Mouse (Mus musculus) kidney, embryonic 16.5 days (tissue): ENCODE results near the gene A2ml1. TPM values are rescaled to one million over a fixed set of nuclear protein-coding genes. Genes with fewer than 3 reads are reported as not detected.

Experiments
- ATAC-seq: fragments of 200-750 bp; cut with Nextera tagmentation; 2 replicates; pipeline ENCODE4 v1.8.0; 2017; ENCODE audit warnings: moderate TSS enrichment; ENCODE audit not compliant: low FRiP score, low TSS enrichment
- H3K27ac ChIP-seq: fragments of 300-500 bp; sonication (generic); 2 replicates; pipeline ENCODE4 v1.5.1; 2014; ENCODE audit warnings: low read length
- H3K27me3 ChIP-seq: fragments of 300-500 bp; sonication (generic); 2 replicates; pipeline ENCODE4 v1.6.1; 2014; ENCODE audit warnings: low read length, control low read depth, mixed read lengths; ENCODE audit not compliant: insufficient read depth
- H3K36me3 ChIP-seq: fragments of 300-500 bp; sonication (generic); 2 replicates; pipeline ENCODE4 v1.6.1; 2014; ENCODE audit warnings: low read length, control low read depth, mixed read lengths; ENCODE audit not compliant: insufficient read depth
- H3K4me1 ChIP-seq: fragments of 300-500 bp; sonication (generic); 2 replicates; pipeline ENCODE4 v1.6.1; 2014; ENCODE audit warnings: low read length, control low read depth, mixed read lengths; ENCODE audit not compliant: insufficient read depth
- H3K4me2 ChIP-seq: fragments of 300-500 bp; sonication (generic); replicated peaks from 2 replicates; pipeline ENCODE4 v1.6.1; 2014; ENCODE audit warnings: low read depth, low read length
- H3K4me3 ChIP-seq: fragments of 300-500 bp; sonication (generic); 2 replicates; pipeline ENCODE4 v1.5.1; 2014; ENCODE audit warnings: mild to moderate bottlenecking, low read length
- H3K9ac ChIP-seq: fragments of 300-500 bp; sonication (generic); replicated peaks from 2 replicates; pipeline ENCODE4 v1.6.1; 2014; ENCODE audit warnings: low read length
- H3K9me3 ChIP-seq: fragments of 300-500 bp; sonication (generic); 2 replicates; pipeline ENCODE4 v1.6.1; 2016; ENCODE audit warnings: low read length, control low read depth
- WGBS: fragments of 180-500 bp; shearing (Covaris S2); extraction: QIAGEN DNeasy Blood & Tissue Kit; methylation state at CpG from one replicate; pipeline ENCODE4 v1.1.7; 2014; 5-methylcytosine and 5-hydroxymethylcytosine counted together
- polyA plus RNA-seq: library from polyadenylated mRNA; unstranded; fragments of >200 nt; fragmentation: Nextera tagmentation; extraction: Ambion mirVana; gene quantifications from 2 replicates; pipeline ENCODE4 v1.2.1, GENCODE M21; 2015

The A2ml1 gene
- polyA plus RNA-seq, 1 experiment from 2014 or later: 0.26 TPM

GRCm38 (mm10) chr6:128526601-128527000 lies 54.8 kb downstream of the A2ml1 start, which contains the start of gene Pzp:
TSS of gene Pzp (minus strand) at chr6:128526720.
- Histone ChIP-seq H3K36me3 (no peaks in the 10 kb centered on the region), H3K4me1 (no peaks in the 10 kb centered on the region), H3K4me2 (no peak within 1 kb of the TSS), H3K9me3 (no peaks in the 10 kb centered on the region), H3K27ac (no peak within 1 kb of the TSS), H3K9ac (no peak within 1 kb of the TSS), H3K4me3 (no peak within 1 kb of the TSS), H3K27me3 (no peaks in the 10 kb centered on the region)
- no peak for ATAC-seq
- 77% methylated on average over 4 of the region's 4 CpGs for WGBS

GRCm38 (mm10) chr6:128525801-128526200 lies 55.6 kb downstream of the A2ml1 start:
- no peak overlapping the region for H3K4me3 ChIP-seq
- H3K27me3 ChIP-seq: no peaks in the 10 kb centered on the region
- H3K9ac ChIP-seq: no peak overlapping the region
- H3K27ac ChIP-seq: no peak overlapping the region
- H3K4me1 ChIP-seq: no peaks in the 10 kb centered on the region
- ATAC-seq: no peak
- no peaks in the 10 kb centered on the region for H3K9me3 ChIP-seq
- no peaks in the 10 kb centered on the region for H3K36me3 ChIP-seq
- H3K4me2 ChIP-seq: no peak overlapping the region
- WGBS: 88% methylated on average over 4 of the region's 4 CpGs

GRCm38 (mm10) chr6:128523360-128523759 lies 58.0 kb downstream of the A2ml1 start:
- Histone ChIP-seq H3K27me3 (no peaks in the 10 kb centered on the region), H3K27ac (no peak overlapping the region), H3K4me2 (no peak overlapping the region), H3K9me3 (no peaks in the 10 kb centered on the region), H3K36me3 (no peaks in the 10 kb centered on the region), H3K9ac (no peak overlapping the region), H3K4me1 (no peaks in the 10 kb centered on the region), H3K4me3 (no peak overlapping the region)
- WGBS: 89% methylated on average over 3 of the region's 3 CpGs
- no peak for ATAC-seq

GRCm38 (mm10) chr6:128519159-128519558 lies 62.2 kb downstream of the A2ml1 start:
- Histone ChIP-seq H3K27me3 (no peaks in the 10 kb centered on the region), H3K4me2 (no peak overlapping the region), H3K4me3 (no peak overlapping the region), H3K9ac (no peak overlapping the region), H3K9me3 (no peaks in the 10 kb centered on the region), H3K4me1 (no peaks in the 10 kb centered on the region), H3K36me3 (no peaks in the 10 kb centered on the region), H3K27ac (no peak overlapping the region)
- 89% methylated on average over 7 of the region's 7 CpGs for WGBS
- no peak for ATAC-seq

- Histone ChIP-seq H3K36me3 (no peaks in the 10 kb centered on the region), H3K9me3 (no peaks in the 10 kb centered on the region), H3K4me3 (no peak overlapping the region), H3K4me2 (no peak overlapping the region), H3K4me1 (no peaks in the 10 kb centered on the region), H3K9ac (no peak overlapping the region), H3K27ac (no peak overlapping the region), H3K27me3 (no peaks in the 10 kb centered on the region)
- WGBS: 91% methylated on average over 2 of the region's 2 CpGs
- no peak for ATAC-seq
Observed at GRCm38 (mm10) chr6:128505676-128506236, 75.7 kb downstream of the A2ml1 start.

- no peak overlapping the region for H3K4me2 ChIP-seq
- no peaks in the 10 kb centered on the region for H3K27me3 ChIP-seq
- H3K9me3 ChIP-seq: no peaks in the 10 kb centered on the region
- no peak overlapping the region for H3K27ac ChIP-seq
- 72% methylated on average over 5 of the region's 5 CpGs for WGBS
- H3K9ac ChIP-seq: no peak overlapping the region
- no peaks in the 10 kb centered on the region for H3K4me1 ChIP-seq
- no peak for ATAC-seq
- H3K36me3 ChIP-seq: no peaks in the 10 kb centered on the region
- no peak overlapping the region for H3K4me3 ChIP-seq
Observed at GRCm38 (mm10) chr6:128504743-128505142, 76.7 kb downstream of the A2ml1 start.

GRCm38 (mm10) chr6:128495346-128495745 lies 86.1 kb downstream of the A2ml1 start:
- H3K4me1 ChIP-seq: no peaks in the 10 kb centered on the region
- no peaks in the 10 kb centered on the region for H3K27me3 ChIP-seq
- 33% methylated on average over 1 of the region's 1 CpGs for WGBS
- H3K9ac ChIP-seq: no peak overlapping the region
- no peak overlapping the region for H3K4me2 ChIP-seq
- H3K27ac ChIP-seq: no peak overlapping the region
- no peaks in the 10 kb centered on the region for H3K9me3 ChIP-seq
- H3K36me3 ChIP-seq: no peaks in the 10 kb centered on the region
- H3K4me3 ChIP-seq: no peak overlapping the region
- ATAC-seq: no peak

- no peak overlapping the region for H3K9ac ChIP-seq
- WGBS: 47% methylated on average over 15 of the region's 15 CpGs
- no peak for ATAC-seq
- H3K9me3 ChIP-seq: no peaks in the 10 kb centered on the region
- no peaks in the 10 kb centered on the region for H3K4me1 ChIP-seq
- H3K27me3 ChIP-seq: no peaks in the 10 kb centered on the region
- H3K4me3 ChIP-seq: no peak overlapping the region
- H3K36me3 ChIP-seq: no peaks in the 10 kb centered on the region
- no peak overlapping the region for H3K4me2 ChIP-seq
- no peak overlapping the region for H3K27ac ChIP-seq
Observed at GRCm38 (mm10) chr6:128494646-128495331, 86.6 kb downstream of the A2ml1 start.

- no peak for ATAC-seq
- Histone ChIP-seq H3K9ac (no peak overlapping the region), H3K4me3 (no peak overlapping the region), H3K36me3 (no peaks in the 10 kb centered on the region), H3K4me1 (no peaks in the 10 kb centered on the region), H3K9me3 (no peaks in the 10 kb centered on the region), H3K4me2 (no peak overlapping the region), H3K27me3 (no peaks in the 10 kb centered on the region), H3K27ac (no peak overlapping the region)
- WGBS: 79% methylated on average over 4 of the region's 4 CpGs
Observed at GRCm38 (mm10) chr6:128491916-128492315, 89.5 kb downstream of the A2ml1 start.

GRCm38 (mm10) chr6:128490141-128490540 lies 91.3 kb downstream of the A2ml1 start:
- no peak overlapping the region for H3K27ac ChIP-seq
- no peak overlapping the region for H3K4me3 ChIP-seq
- H3K27me3 ChIP-seq: no peaks in the 10 kb centered on the region
- H3K9me3 ChIP-seq: no peaks in the 10 kb centered on the region
- H3K4me1 ChIP-seq: no peaks in the 10 kb centered on the region
- 95% methylated on average over 10 of the region's 10 CpGs for WGBS
- no peak overlapping the region for H3K9ac ChIP-seq
- no peak overlapping the region for H3K4me2 ChIP-seq
- no peak for ATAC-seq
- H3K36me3 ChIP-seq: no peaks in the 10 kb centered on the region
